ENCODE assay signal across 30 mouse cellular contexts in the genomic region with DNA sequence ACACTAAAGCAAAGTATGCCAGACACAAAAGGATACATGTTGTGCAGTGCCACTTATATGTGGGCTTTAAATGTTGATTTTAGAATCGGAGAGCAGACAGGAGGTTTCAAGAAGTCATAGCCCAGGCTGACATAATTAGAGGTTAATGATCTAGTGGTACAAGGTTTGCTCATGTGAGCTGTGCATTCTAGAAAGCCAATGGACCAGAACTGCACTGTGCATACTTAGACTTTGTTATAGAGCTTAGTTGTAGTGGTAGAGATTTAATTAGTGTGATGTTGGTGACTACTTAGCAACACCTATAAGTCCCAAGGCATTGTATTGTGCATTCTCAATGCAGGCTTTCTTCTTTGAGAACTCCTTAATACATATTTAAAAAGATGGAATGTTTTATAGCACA.
DNase-seq lines count a peak whose midpoint lies in the region; ATAC-seq and TF ChIP-seq lines count a peak whose summit lies in the region.
"Had no signal": no experiment of that assay in that cellular context is flagged by ENCODE, and none has a peak within 500 bp of the region (broad histone marks: within the 10 kb centered on the region; RNA-seq: fewer than 3 reads in every experiment).

No protein-coding gene starts in this region.

- TF ChIP-seq POLR2A in kidney, adult 2 months (IDR thresholded peaks at IDR 0.05; ENCODE audit: low read depth, low read length), result no peak

- no peaks in the 10 kb centered on the region for H3K36me3 ChIP-seq in kidney, adult 2 months (ENCODE audit: control insufficient read depth, insufficient read depth, low read length)
- H3K36me3 ChIP-seq in kidney, embryonic 15.5 days, result no peaks in the 10 kb centered on the region
- H3K36me3 ChIP-seq in kidney, postnatal 0 days (ENCODE audit: insufficient read depth, low read length), result no peaks in the 10 kb centered on the region
- H3K36me3 ChIP-seq: embryonic facial prominence, embryonic 10.5 days; embryonic facial prominence, embryonic 13.5 days; G1E; heart, embryonic 12.5 days; heart, embryonic 15.5 days had no signal

- H3K4me3 ChIP-seq in kidney, adult 2 months (ENCODE audit: insufficient read depth, low read depth, low read length), result no peak overlapping the region
- no peak overlapping the region for H3K4me3 ChIP-seq in kidney, embryonic 15.5 days (replicated peaks)
- H3K4me3 ChIP-seq in kidney, postnatal 0 days (replicated peaks; ENCODE audit: low read depth, low read length), result no peak overlapping the region
- H3K4me3 ChIP-seq: embryonic facial prominence, embryonic 10.5 days; embryonic facial prominence, embryonic 13.5 days; erythroblast, embryonic 14.5 days; forebrain, embryonic 13.5 days; heart, embryonic 12.5 days; heart, embryonic 15.5 days had no signal

- ATAC-seq in kidney, embryonic 15.5 days (replicated peaks; ENCODE audit: low FRiP score), result 0 out of 2 replicates have a peak, but pooled peaks have one; percentile 43
- ATAC-seq in kidney, postnatal 0 days (replicated peaks; ENCODE audit: low FRiP score, low read depth), result peak; percentile 77
- ATAC-seq: forebrain, embryonic 13.5 days; forebrain, embryonic 16.5 days; hindbrain, postnatal 0 days; inflammation-experienced regulatory T-cells, adult 6 months had no signal

- H3K27ac ChIP-seq in kidney, adult 2 months (ENCODE audit: insufficient read depth, low read depth, low read length), result no peak overlapping the region
- H3K27ac ChIP-seq in kidney, embryonic 15.5 days, result no peak overlapping the region
- no peak overlapping the region for H3K27ac ChIP-seq in kidney, postnatal 0 days
- H3K27ac ChIP-seq: embryonic facial prominence, embryonic 10.5 days; embryonic facial prominence, embryonic 13.5 days; forebrain, embryonic 13.5 days; heart, embryonic 15.5 days; hindbrain, embryonic 14.5 days; hindbrain, postnatal 0 days had no signal

- no peak for TF ChIP-seq CTCF in kidney, adult 2 months (conservative IDR thresholded peaks at IDR 0.05; ENCODE audit: insufficient read depth, insufficient read length, low read depth, low read length)
- no peak for TF ChIP-seq CTCF in kidney, postnatal 0 days (IDR thresholded peaks at IDR 0.05; ENCODE audit: low read depth)

- 22% methylated on average over 1 of the region's 1 CpGs for WGBS in kidney, adult 2 months
- WGBS in kidney, embryonic 15.5 days, result 55% methylated on average over 1 of the region's 1 CpGs
- 42% methylated on average over 1 of the region's 1 CpGs for WGBS in kidney, postnatal 0 days

- peak; percentile 19 for DNase-seq in kidney, adult 2 months
- DNase-seq in kidney, postnatal 10 days, result no peak
- DNase-seq in kidney, postnatal 25 days, result no peak
- peak; percentile 26 for DNase-seq in kidney, postnatal 0 days (ENCODE audit: low spot score)
- no peak for DNase-seq in cerebellum, adult 9-11 months
- DNase-seq: adrenal gland, adult 2 months; adrenal gland, postnatal 14 days; B cell, adult 2 months; cerebellum, adult 11 months; cerebellum, adult 2 months; cerebellum, postnatal 10 days; cerebellum, postnatal 36 days; embryo, embryonic 11 days; gastrocnemius, postnatal 14 days; heart, adult 18-20 months; heart, postnatal 10 days; heart, postnatal 36 days had no signal

- H3K9me3 ChIP-seq in kidney, embryonic 15.5 days (replicated peaks), result no peaks in the 10 kb centered on the region
- no peaks in the 10 kb centered on the region for H3K9me3 ChIP-seq in kidney, postnatal 0 days (replicated peaks; ENCODE audit: low read length)
- H3K9me3 ChIP-seq: embryonic facial prominence, embryonic 10.5 days; embryonic facial prominence, embryonic 13.5 days; forebrain, embryonic 13.5 days; heart, embryonic 12.5 days; heart, embryonic 15.5 days had no signal

- no peak overlapping the region for H3K9ac ChIP-seq in kidney, embryonic 15.5 days
- H3K9ac ChIP-seq in kidney, postnatal 0 days (ENCODE audit: low read depth, low read length), result no peak overlapping the region
- H3K9ac ChIP-seq: embryonic facial prominence, embryonic 13.5 days; forebrain, embryonic 13.5 days; heart, embryonic 12.5 days; heart, embryonic 15.5 days; hindbrain, embryonic 14.5 days had no signal

- no peaks in the 10 kb centered on the region for H3K4me1 ChIP-seq in kidney, adult 2 months (ENCODE audit: control insufficient read depth, insufficient read depth, low read length)
- no peaks in the 10 kb centered on the region for H3K4me1 ChIP-seq in kidney, embryonic 15.5 days
- no peaks in the 10 kb centered on the region for H3K4me1 ChIP-seq in kidney, postnatal 0 days (replicated peaks; ENCODE audit: insufficient read depth, low read length)
- H3K4me1 ChIP-seq: embryonic facial prominence, embryonic 10.5 days; embryonic facial prominence, embryonic 13.5 days; heart, embryonic 12.5 days; heart, embryonic 15.5 days had no signal

- no peaks in the 10 kb centered on the region for H3K27me3 ChIP-seq in kidney, adult 2 months (replicated peaks; ENCODE audit: control insufficient read depth, insufficient read depth, low read length)
- no peaks in the 10 kb centered on the region for H3K27me3 ChIP-seq in kidney, embryonic 15.5 days
- no peaks in the 10 kb centered on the region for H3K27me3 ChIP-seq in kidney, postnatal 0 days (ENCODE audit: insufficient read depth, low read length)
- H3K27me3 ChIP-seq: CH12.LX; embryonic facial prominence, embryonic 13.5 days; forebrain, embryonic 13.5 days; heart, embryonic 12.5 days; heart, embryonic 15.5 days had no signal

- no peak overlapping the region for H3K4me2 ChIP-seq in kidney, embryonic 15.5 days
- no peak overlapping the region for H3K4me2 ChIP-seq in kidney, postnatal 0 days (ENCODE audit: low read length)
- H3K4me2 ChIP-seq: embryonic facial prominence, embryonic 13.5 days; forebrain, embryonic 13.5 days; heart, embryonic 12.5 days; heart, embryonic 15.5 days; hindbrain, embryonic 14.5 days had no signal

Comparison
In these comparisons a context has a peak if more than half of its experiments do, and no peak if none do; other contexts are left out.
1. DNase-seq: peak in kidney, adult 2 months (single experiment) and kidney, postnatal 0 days (single experiment); none in kidney, postnatal 10 days (single experiment), kidney, postnatal 25 days (0 of 2) and cerebellum, adult 9-11 months (single experiment).